Mouse (Mus musculus) C2C12 (cell line): ENCODE results near the gene 2410004P03Rik. TPM values are rescaled to one million over a fixed set of nuclear protein-coding genes. Genes with fewer than 3 reads are reported as not detected.
A peak's percentile ranks its signal among the peaks of the same experiment; 100 is the strongest.

ENCODE experiments used
- H3K27me3 ChIP-seq: one replicate; pipeline ENCODE4 v1.6.1; 2011; ENCODE audit not compliant: control insufficient read depth, insufficient read depth, insufficient read length
- H3K36me3 ChIP-seq: one replicate; pipeline ENCODE4 v1.6.1; 2011; ENCODE audit not compliant: control insufficient read depth, insufficient read depth
- H3K4me3 ChIP-seq: one replicate; pipeline ENCODE4 v1.5.1; 2011; ENCODE audit warnings: mild to moderate bottlenecking, control low read depth; ENCODE audit not compliant: poor library complexity, insufficient read depth, severe bottlenecking
- H3K79me2 ChIP-seq: one replicate; pipeline ENCODE4 v1.6.1; 2011; ENCODE audit not compliant: control insufficient read depth, insufficient read depth
- H3K79me3 ChIP-seq: one replicate; pipeline ENCODE4 v1.6.1; 2011; ENCODE audit warnings: low read depth, control low read depth
- H3ac ChIP-seq: one replicate; pipeline ENCODE3; 2011; ENCODE audit warnings: low read depth; ENCODE audit not compliant: control insufficient read depth, insufficient read length
- CEBPB ChIP-seq: IDR thresholded peaks from one replicate; pipeline ENCODE4 v1.6.1; 2011; ENCODE audit warnings: low read depth, mild to moderate bottlenecking, control low read depth, moderate library complexity
- CTCF ChIP-seq: IDR thresholded peaks from one replicate; pipeline ENCODE4 v1.5.1; 2011; ENCODE audit not compliant: control insufficient read depth, insufficient read depth, insufficient read length
- FOSL1 ChIP-seq: IDR thresholded peaks from one replicate; pipeline ENCODE4 v1.8.0; 2011; ENCODE audit warnings: mild to moderate bottlenecking, low read length; ENCODE audit not compliant: poor library complexity, insufficient read depth, severe bottlenecking
- MAX ChIP-seq: IDR thresholded peaks from one replicate; pipeline ENCODE4 v1.6.1; 2011; ENCODE audit warnings: mild to moderate bottlenecking, control low read depth
- MYOD1 ChIP-seq: IDR thresholded peaks from one replicate; pipeline ENCODE4 v1.6.1; 2011; ENCODE audit warnings: low read depth; ENCODE audit not compliant: control insufficient read depth, insufficient read length
- MYOG ChIP-seq: IDR thresholded peaks from one replicate; pipeline ENCODE4 v1.6.1; 2011; ENCODE audit not compliant: control insufficient read depth, insufficient read length; ENCODE audit errors: extremely low read depth
- USF1 ChIP-seq: IDR thresholded peaks from one replicate; pipeline ENCODE4 v1.6.1; 2011; ENCODE audit warnings: low read depth, mild to moderate bottlenecking, control low read depth, moderate library complexity
- long read RNA-seq, 2 experiments: library from polyadenylated mRNA; unstranded; transcript quantifications; one replicate each; pipeline ENCODE4 v2.0.0; 2019 to 2020
- polyA plus RNA-seq: library from polyadenylated mRNA; unstranded; fragments of >200 nt; fragmentation: generic; extraction: Trizol; gene quantifications from one replicate; pipeline ENCODE4 v1.2.1, GENCODE M21; 2012; ENCODE audit warnings: missing spikeins

2410004P03Rik gene
- polyA plus RNA-seq = 0.02 TPM
- long read RNA-seq, experiment 1 = 0 reads
- long read RNA-seq, experiment 2 = 0 reads

DNA sequence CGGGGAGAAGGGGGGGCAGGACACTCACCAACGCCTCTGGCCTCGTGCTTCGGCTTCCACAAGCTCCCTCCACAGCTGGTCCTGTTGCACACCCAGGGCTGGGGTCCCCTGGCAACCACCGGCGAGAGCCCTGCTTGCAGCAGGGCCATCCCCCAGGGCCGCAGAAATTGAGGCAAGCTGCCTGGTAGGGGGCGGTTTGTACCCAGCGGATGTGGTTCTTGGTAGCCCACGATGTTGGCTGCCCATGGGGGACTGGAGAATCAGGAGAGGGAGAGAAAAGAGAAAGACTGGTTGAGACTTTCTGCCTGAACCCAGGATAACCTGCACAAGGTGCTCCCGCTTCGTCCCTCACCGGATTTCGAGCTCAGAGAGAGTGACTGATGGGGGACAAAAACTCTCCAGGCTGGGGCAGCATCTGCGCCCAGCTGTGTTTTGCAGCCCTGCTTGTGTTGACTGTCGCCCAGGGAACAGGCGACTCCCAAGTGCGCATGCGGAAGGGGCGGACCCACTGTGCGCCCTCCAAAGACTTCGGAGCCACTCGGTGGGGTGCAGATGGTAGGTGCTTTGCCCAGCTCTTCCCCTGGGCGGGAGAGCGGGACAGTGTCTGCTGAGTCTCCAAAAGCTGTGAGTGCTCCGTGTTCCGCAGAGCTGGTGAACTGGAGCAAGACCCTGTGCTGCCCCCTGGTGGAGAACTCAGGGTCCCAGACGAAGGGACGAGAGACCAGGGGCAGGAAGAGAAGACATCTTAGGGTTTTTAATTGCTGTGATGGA is at the start of gene 2410004P03Rik:
Gene 2410004P03Rik (minus strand): TSS at position 628 of the 771 bp plus-strand sequence.
- peak; percentile 25 for TF ChIP-seq CTCF
- TF ChIP-seq MAX = no peak
- no peak within 1 kb of the TSS for H3K4me3 ChIP-seq
- H3K27me3 ChIP-seq = no peaks in the 10 kb centered on the region
- H3K79me3 ChIP-seq = no peaks in the 10 kb centered on the region
- H3ac ChIP-seq = no peak within 1 kb of the TSS
- H3K79me2 ChIP-seq = no peaks in the 10 kb centered on the region
- no peaks in the 10 kb centered on the region for H3K36me3 ChIP-seq

DNA sequence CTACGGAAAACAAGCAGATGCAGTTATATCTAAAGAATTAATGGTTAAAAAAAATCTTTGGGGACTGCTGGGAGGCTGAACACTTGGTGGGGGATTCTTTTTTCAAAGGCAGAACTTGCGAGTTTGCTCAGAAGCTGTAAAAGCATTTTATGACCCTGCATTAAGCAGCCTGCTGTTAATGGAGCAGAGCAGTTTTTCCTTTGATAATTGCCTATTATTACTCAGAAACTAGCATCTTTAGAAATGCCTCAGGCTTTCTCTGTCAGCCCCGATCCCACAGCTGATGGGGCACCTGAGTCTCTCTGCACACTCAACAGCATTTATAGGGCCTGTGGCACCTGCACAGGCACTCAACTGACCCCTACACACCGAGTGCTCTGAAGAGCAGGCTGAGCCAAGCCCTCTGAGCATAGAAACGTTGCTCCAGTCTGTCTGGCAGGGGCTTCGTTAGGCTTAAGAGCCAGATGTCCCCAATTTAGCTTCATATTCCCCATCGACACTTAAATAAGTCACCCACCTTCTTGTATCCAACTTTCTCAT is 49.7 kb upstream of the 2410004P03Rik start:
- no peaks in the 10 kb centered on the region for H3K36me3 ChIP-seq
- no peak overlapping the region for H3K4me3 ChIP-seq
- H3ac ChIP-seq = no peak overlapping the region
- H3K79me2 ChIP-seq = no peaks in the 10 kb centered on the region
- no peaks in the 10 kb centered on the region for H3K79me3 ChIP-seq
- H3K27me3 ChIP-seq = no peaks in the 10 kb centered on the region
- TF ChIP-seq MYOD1 = no peak
- TF ChIP-seq CTCF = no peak
- TF ChIP-seq MYOG = no peak
- no peak for TF ChIP-seq CEBPB
- TF ChIP-seq FOSL1 = no peak
- TF ChIP-seq MAX = no peak
- no peak for TF ChIP-seq USF1

DNA sequence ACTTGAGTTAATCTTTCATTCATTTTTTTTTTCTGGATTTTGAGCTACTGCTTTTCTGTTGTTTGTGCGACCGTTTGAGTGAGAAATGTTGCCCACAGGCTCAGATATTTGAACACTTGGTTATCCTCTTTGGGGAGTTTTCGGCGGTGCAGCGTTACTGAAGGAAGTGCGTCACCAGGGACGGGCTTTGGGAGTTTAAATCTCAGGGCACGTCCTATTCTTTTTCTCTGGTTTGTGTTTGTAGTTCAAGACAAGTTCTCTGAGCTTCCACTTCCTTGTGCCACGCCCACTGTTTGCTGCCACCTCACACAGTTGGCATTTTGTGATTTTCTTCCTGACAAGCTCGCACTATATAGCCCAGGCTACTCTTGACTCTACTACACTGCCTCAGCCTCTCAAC is 47.0 kb upstream of the 2410004P03Rik start:
- H3K79me3 ChIP-seq = no peaks in the 10 kb centered on the region
- H3K79me2 ChIP-seq = no peaks in the 10 kb centered on the region
- TF ChIP-seq MYOG (no peak), MAX (no peak)
- H3K36me3 ChIP-seq = no peaks in the 10 kb centered on the region
- H3K4me3 ChIP-seq = no peak overlapping the region
- no peaks in the 10 kb centered on the region for H3K27me3 ChIP-seq
- no peak overlapping the region for H3ac ChIP-seq

DNA sequence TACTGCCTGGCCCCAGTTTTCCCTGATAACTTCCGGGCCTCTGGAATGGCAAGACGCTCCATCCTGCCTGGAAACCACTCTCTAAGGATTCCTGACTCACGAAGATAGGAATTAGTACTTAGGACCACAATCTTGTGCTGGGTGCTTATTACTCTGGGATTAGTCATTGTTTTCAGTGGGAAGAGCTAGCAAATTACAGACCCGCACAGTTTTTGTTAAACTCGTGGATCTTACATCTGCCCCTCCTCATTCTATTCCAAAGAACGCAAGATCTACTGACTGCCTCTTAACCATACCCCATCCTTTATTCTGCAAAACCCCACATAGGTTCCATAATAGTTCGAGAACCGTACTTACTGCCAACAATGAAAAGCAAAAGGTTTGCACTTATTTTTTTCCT is 45.6 kb upstream of the 2410004P03Rik start:
- Histone ChIP-seq H3K36me3 (no peaks in the 10 kb centered on the region), H3ac (no peak overlapping the region), H3K4me3 (no peak overlapping the region), H3K79me2 (no peaks in the 10 kb centered on the region), H3K27me3 (no peaks in the 10 kb centered on the region), H3K79me3 (no peaks in the 10 kb centered on the region)
- TF ChIP-seq USF1 (no peak), FOSL1 (peak; percentile 71), MAX (peak; percentile 56)

DNA sequence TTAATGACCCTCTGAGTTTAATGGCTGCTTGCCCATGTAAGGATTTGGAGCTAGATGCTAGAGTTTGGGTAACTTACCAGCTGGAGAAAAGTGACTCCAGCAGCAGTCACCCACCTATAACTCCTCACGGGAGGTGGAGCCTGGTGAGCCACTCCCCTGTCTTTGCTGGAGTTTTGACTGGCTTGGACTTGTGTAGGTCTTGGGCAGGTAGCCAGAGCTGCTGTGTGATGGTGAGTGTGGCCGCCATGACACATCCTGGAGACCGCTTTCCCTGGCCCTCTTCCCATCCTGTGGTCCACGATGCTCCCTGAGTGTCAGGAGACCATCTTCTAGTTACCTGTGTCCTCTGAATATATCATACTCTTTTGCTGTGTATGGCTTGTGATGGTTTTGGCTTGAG is 44.2 kb upstream of the 2410004P03Rik start:
- Histone ChIP-seq H3K79me3 (no peaks in the 10 kb centered on the region), H3ac (no peak overlapping the region), H3K27me3 (no peaks in the 10 kb centered on the region), H3K36me3 (no peaks in the 10 kb centered on the region), H3K79me2 (no peaks in the 10 kb centered on the region), H3K4me3 (no peak overlapping the region)
- TF ChIP-seq USF1 = no peak
- no peak for TF ChIP-seq CEBPB
- no peak for TF ChIP-seq MYOD1
- TF ChIP-seq CTCF = no peak
- no peak for TF ChIP-seq MAX
- no peak for TF ChIP-seq MYOG
- TF ChIP-seq FOSL1 = no peak

DNA sequence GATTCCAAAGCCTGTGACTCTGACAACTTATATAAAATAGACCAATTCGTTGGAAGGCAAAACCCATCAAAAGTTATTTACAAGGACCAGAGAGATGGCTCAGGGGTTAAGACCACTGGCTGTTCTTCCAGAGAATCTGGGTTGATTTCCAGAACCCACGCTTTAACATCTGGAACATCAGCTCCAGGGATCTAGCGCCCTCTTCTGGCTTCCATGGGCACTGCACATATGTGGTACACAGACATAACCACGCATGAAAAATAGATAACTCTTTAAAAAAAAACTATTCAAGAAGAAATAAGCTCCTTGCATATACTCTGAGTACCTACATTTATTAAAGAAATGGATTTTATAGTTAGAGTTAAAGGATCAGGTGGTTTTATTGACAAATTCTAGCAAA is 43.2 kb upstream of the 2410004P03Rik start:
- TF ChIP-seq USF1 = no peak
- TF ChIP-seq MYOG = no peak
- TF ChIP-seq FOSL1 = no peak
- TF ChIP-seq MAX = no peak
- no peak for TF ChIP-seq CTCF
- TF ChIP-seq CEBPB = no peak
- TF ChIP-seq MYOD1 = no peak
- no peaks in the 10 kb centered on the region for H3K27me3 ChIP-seq
- no peak overlapping the region for H3ac ChIP-seq
- no peaks in the 10 kb centered on the region for H3K79me2 ChIP-seq
- no peaks in the 10 kb centered on the region for H3K36me3 ChIP-seq
- H3K4me3 ChIP-seq = no peak overlapping the region
- no peaks in the 10 kb centered on the region for H3K79me3 ChIP-seq
